Mouse (Mus musculus) B cell, adult (primary cell): ENCODE measurements around the gene Serpinh1. TPM values are rescaled to one million over a fixed set of nuclear protein-coding genes. Genes with fewer than 3 reads are reported as not detected.

Experiments
- total RNA-seq: library from RNA; stranded (reverse); gene quantifications from 4 replicates; pipeline ENCODE4 v1.2.4, GENCODE M21; 2023; ENCODE audit not compliant: inconsistent age

Gene Serpinh1
- 0.26 to 0.42 TPM (median 0.39 TPM) in 3 of 4 replicates, not detected in the other for total RNA-seq

GRCm38 (mm10) chr7:99352526-99353400 lies at the start of gene Serpinh1:
Serpinh1 (minus strand) TSS chr7:99353239.

DNA sequence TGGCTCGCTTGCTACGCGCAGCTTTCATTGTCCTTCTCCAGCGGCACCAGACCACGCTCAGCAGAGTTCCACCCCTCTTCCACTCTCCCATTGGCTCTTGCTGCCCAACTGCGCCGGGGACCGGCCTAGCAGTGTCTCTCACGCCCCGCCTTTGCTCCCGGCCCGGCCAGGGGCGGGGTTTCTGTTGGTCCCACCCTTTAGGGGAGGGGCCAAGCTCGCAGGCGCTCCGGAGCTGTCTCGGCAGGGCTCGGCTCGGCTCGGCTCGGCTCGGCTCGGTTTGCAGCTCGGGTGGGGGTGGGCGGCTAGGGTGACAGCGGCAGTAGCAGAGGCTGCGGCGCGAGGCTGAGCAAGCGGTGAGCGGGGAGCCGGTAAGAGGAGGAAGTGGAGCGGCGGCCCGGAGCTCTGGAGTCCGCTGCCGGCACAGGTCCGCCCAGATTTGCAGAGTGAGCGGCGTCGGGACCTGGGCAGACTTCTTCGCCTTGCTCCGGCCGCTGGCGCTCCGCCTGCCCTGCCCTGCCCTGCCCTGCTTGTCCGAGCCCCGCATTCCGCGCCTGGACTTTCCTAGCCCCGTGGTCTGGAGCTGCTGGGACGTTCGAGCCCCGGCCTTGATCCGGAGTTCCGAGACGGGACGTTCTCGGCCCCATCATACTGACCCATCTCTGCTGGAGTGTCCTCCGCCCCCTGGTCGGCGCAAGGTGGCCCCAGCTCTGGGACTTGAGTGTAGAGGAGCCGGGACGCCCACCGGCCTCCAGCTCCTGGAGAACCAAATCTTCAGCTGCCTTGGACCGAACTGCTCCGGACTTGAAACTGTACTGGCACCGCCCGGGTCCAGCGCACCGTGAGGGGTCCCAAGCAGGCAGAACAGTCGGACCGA lies 28.4 kb upstream of the Serpinh1 start, which contains the start of gene Gdpd5:
Gene Gdpd5 (plus strand): TSS at position 201 of the 874 bp plus-strand sequence.

Other genes with a start within 250 kb of the Serpinh1 start
- gene Uvrag, start 212.1 kb downstream of the Serpinh1 start, total RNA-seq: 189 to 270 TPM (median 212 TPM) in 4 replicates
- gene Dgat2, start 170.5 kb downstream of the Serpinh1 start, total RNA-seq: 1.4 to 2.9 TPM (median 2.6 TPM) in 4 replicates
- not detected in 4 replicates for gene Mogat2, start 114.6 kb downstream of the Serpinh1 start, total RNA-seq
- gene Map6, start 85.8 kb downstream of the Serpinh1 start, total RNA-seq: not detected in 4 replicates
- gene Gdpd5, start 28.2 kb upstream of the Serpinh1 start, total RNA-seq: 2.1 to 3.0 TPM (median 2.8 TPM) in 4 replicates
- gene Klhl35, start 112.8 kb upstream of the Serpinh1 start, total RNA-seq: 0.66 to 0.67 TPM in 2 of 4 replicates, not detected in the others
- 1,171 to 1,219 TPM (median 1,199 TPM) in 4 replicates for gene Rps3, start 130.5 kb upstream of the Serpinh1 start, total RNA-seq
- 48.5 to 63.1 TPM (median 54.8 TPM) in 4 replicates for gene Arrb1, start 182.2 kb upstream of the Serpinh1 start, total RNA-seq